Comparison of ENCODE assay signal across 9 mouse cellular contexts in the genomic region with DNA sequence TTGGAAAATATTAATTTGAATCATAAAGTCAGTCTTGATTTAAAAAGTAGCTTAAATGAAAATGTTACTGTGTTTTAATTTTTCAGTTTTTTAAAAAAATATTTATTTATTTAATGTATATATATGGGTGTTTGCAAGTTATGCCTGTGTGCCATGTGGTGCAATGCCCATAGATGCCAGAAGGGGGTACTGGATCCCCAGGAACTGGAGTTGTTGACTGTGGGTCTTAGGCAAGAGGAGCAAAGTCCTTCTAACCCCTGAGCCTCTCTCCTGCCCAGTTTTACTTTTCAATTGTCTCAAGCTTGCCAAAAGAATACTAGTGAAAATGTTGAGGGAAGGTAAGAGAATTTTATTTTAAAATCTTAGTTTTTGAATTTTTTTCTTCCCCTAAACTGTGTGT.
DNase-seq lines count a peak whose midpoint lies in the region; ATAC-seq and TF ChIP-seq lines count a peak whose summit lies in the region.
"Had no signal": no experiment of that assay in that cellular context is flagged by ENCODE, and none has a peak within 500 bp of the region (broad histone marks: within the 10 kb centered on the region; RNA-seq: fewer than 3 reads in every experiment).

No protein-coding gene starts in this region.

- TF ChIP-seq EP300 in liver, postnatal 0 days (IDR thresholded peaks at IDR 0.05; ENCODE audit: low read depth): no peak

- no peak overlapping the region for H3K27ac ChIP-seq in midbrain, postnatal 0 days (ENCODE audit: low read depth, low read length)
- no peak overlapping the region for H3K27ac ChIP-seq in midbrain, embryonic 13.5 days
- H3K27ac ChIP-seq in liver, postnatal 0 days (ENCODE audit: low read depth): no peak overlapping the region
- no peak overlapping the region for H3K27ac ChIP-seq in forebrain, embryonic 12.5 days
- H3K27ac ChIP-seq: limb, embryonic 13.5 days had no signal

- H3K4me3 ChIP-seq in midbrain, postnatal 0 days (ENCODE audit: low read depth, low read length): no peak overlapping the region
- no peak overlapping the region for H3K4me3 ChIP-seq in midbrain, embryonic 13.5 days (replicated peaks)
- no peak overlapping the region for H3K4me3 ChIP-seq in liver, postnatal 0 days (ENCODE audit: low read depth, low read length)
- H3K4me3 ChIP-seq in forebrain, embryonic 12.5 days (replicated peaks): no peak overlapping the region
- H3K4me3 ChIP-seq: limb, embryonic 13.5 days had no signal

- peak; percentile 23 for DNase-seq in adrenal gland, postnatal 10 days
- DNase-seq in adrenal gland, postnatal 25 days: no peak
- DNase-seq in midbrain, postnatal 0 days (ENCODE audit: low spot score): no peak
- peak; percentile 74 for DNase-seq in liver, postnatal 0 days
- peak; percentile 72 for DNase-seq in thymus, postnatal 4 days
- DNase-seq in right cerebral cortex, postnatal 25 days: no peak

- H3K4me2 ChIP-seq in midbrain, postnatal 0 days (ENCODE audit: low read depth, low read length, poor library complexity, severe bottlenecking): no peak overlapping the region
- H3K4me2 ChIP-seq in midbrain, embryonic 13.5 days (replicated peaks): no peak overlapping the region
- no peak overlapping the region for H3K4me2 ChIP-seq in liver, postnatal 0 days (ENCODE audit: low read depth, low read length)
- H3K4me2 ChIP-seq in forebrain, embryonic 12.5 days: no peak overlapping the region
- H3K4me2 ChIP-seq: limb, embryonic 13.5 days had no signal

- H3K9me3 ChIP-seq in midbrain, postnatal 0 days (ENCODE audit: low read length): no peaks in the 10 kb centered on the region
- no peaks in the 10 kb centered on the region for H3K9me3 ChIP-seq in midbrain, embryonic 13.5 days
- no peaks in the 10 kb centered on the region for H3K9me3 ChIP-seq in liver, postnatal 0 days (ENCODE audit: low read length)
- no peaks in the 10 kb centered on the region for H3K9me3 ChIP-seq in forebrain, embryonic 12.5 days
- H3K9me3 ChIP-seq: limb, embryonic 13.5 days had no signal

- no peaks in the 10 kb centered on the region for H3K4me1 ChIP-seq in midbrain, postnatal 0 days (ENCODE audit: insufficient read depth, low read length)
- H3K4me1 ChIP-seq in midbrain, embryonic 13.5 days (replicated peaks): peaks cover 11% of the 10 kb centered on the region
- H3K4me1 ChIP-seq in liver, postnatal 0 days (ENCODE audit: insufficient read depth): peaks cover 7% of the 10 kb centered on the region; the same call in 1 of the 2 replicates
- H3K4me1 ChIP-seq in forebrain, embryonic 12.5 days: peaks cover 7% of the 10 kb centered on the region

- TF ChIP-seq CTCF in midbrain, postnatal 0 days (IDR thresholded peaks at IDR 0.05): peak; percentile 50
- peak; percentile 73 for TF ChIP-seq CTCF in liver, postnatal 0 days (IDR thresholded peaks at IDR 0.05; ENCODE audit: low read depth)

- H3K27me3 ChIP-seq in midbrain, postnatal 0 days (ENCODE audit: insufficient read depth, low read length): no peaks in the 10 kb centered on the region
- no peaks in the 10 kb centered on the region for H3K27me3 ChIP-seq in midbrain, embryonic 13.5 days
- no peaks in the 10 kb centered on the region for H3K27me3 ChIP-seq in liver, postnatal 0 days (ENCODE audit: insufficient read depth, low read length)
- no peaks in the 10 kb centered on the region for H3K27me3 ChIP-seq in forebrain, embryonic 12.5 days
- H3K27me3 ChIP-seq: limb, embryonic 13.5 days had no signal

- H3K36me3 ChIP-seq in midbrain, postnatal 0 days (ENCODE audit: insufficient read depth, low read length): peaks cover 18% of the 10 kb centered on the region
- peaks cover 22% of the 10 kb centered on the region for H3K36me3 ChIP-seq in midbrain, embryonic 13.5 days
- 0 out of 2 replicates have a peak, but pooled peaks cover 2% of the 10 kb centered on the region for H3K36me3 ChIP-seq in liver, postnatal 0 days (replicated peaks; ENCODE audit: insufficient read depth, low read length)
- H3K36me3 ChIP-seq in forebrain, embryonic 12.5 days (replicated peaks): peaks cover 10% of the 10 kb centered on the region

- no peak overlapping the region for H3K9ac ChIP-seq in midbrain, postnatal 0 days (replicated peaks; ENCODE audit: low read length, poor library complexity, severe bottlenecking)
- no peak overlapping the region for H3K9ac ChIP-seq in midbrain, embryonic 13.5 days (replicated peaks)
- no peak overlapping the region for H3K9ac ChIP-seq in liver, postnatal 0 days (replicated peaks)
- no peak overlapping the region for H3K9ac ChIP-seq in forebrain, embryonic 12.5 days
- H3K9ac ChIP-seq: limb, embryonic 13.5 days had no signal

- no peak for ATAC-seq in midbrain, postnatal 0 days (ENCODE audit: low FRiP score)
- ATAC-seq in midbrain, embryonic 13.5 days: no peak
- 0 out of 2 replicates have a peak, but pooled peaks have one; percentile 10 for ATAC-seq in liver, postnatal 0 days
- no peak for ATAC-seq in forebrain, embryonic 12.5 days (ENCODE audit: low FRiP score)

Comparison
In these comparisons a context has a peak if more than half of its experiments do, and no peak if none do; other contexts are left out.
1. DNase-seq: peak in adrenal gland, postnatal 10 days (single experiment), liver, postnatal 0 days (single experiment) and thymus, postnatal 4 days (single experiment); none in adrenal gland, postnatal 25 days (single experiment), midbrain, postnatal 0 days (single experiment) and right cerebral cortex, postnatal 25 days (single experiment).